Mouse (Mus musculus) adrenal gland, adult 2 months (tissue): Measurements from ENCODE around the gene Gm20388. TPM values are rescaled to one million over a fixed set of nuclear protein-coding genes. Genes with fewer than 3 reads are reported as not detected.

Experiments
- DNase-seq: peaks from one replicate; pipeline ENCODE4 v3.0.0; 2021
- polyA plus RNA-seq: library from polyadenylated mRNA; depleted of rRNA; stranded (reverse); fragments of >200 nt; gene quantifications from 2 replicates; pipeline ENCODE4 v1.2.3, GENCODE M21; 2012
- total RNA-seq, 2 experiments: library from RNA; stranded (reverse); gene quantifications; 2 replicates each; pipeline ENCODE4 v1.2.3; 2021

The Gm20388 gene
- total and polyA plus RNA-seq, 3 experiments: 5.9 to 50.1 (median 9.9) TPM

GRCm38 (mm10) chr8:122050620-122051019 lies 2140.0 kb downstream of the Gm20388 start:
- no peak for DNase-seq

DNA sequence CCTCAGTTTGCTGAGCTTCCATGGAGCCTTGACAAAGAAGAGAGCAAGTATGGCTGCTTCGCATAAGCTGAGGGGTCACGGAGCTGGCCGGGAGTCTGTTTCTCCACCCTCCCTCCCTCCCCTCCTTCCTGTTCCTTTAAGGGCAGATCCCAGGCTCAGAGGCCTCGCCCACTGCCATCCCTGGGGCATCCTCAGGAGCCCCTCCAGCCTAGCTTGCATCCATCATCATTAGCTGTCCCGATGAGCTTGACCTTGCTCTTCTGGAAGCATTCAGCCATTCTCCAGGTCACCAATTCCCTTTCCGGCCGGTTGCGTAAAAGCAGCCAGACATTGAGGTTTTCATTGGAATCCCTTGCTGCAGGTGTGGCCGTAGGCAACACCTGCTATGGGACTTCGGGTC lies 2144.7 kb downstream of the Gm20388 start:
- DNase-seq: no peak

DNA sequence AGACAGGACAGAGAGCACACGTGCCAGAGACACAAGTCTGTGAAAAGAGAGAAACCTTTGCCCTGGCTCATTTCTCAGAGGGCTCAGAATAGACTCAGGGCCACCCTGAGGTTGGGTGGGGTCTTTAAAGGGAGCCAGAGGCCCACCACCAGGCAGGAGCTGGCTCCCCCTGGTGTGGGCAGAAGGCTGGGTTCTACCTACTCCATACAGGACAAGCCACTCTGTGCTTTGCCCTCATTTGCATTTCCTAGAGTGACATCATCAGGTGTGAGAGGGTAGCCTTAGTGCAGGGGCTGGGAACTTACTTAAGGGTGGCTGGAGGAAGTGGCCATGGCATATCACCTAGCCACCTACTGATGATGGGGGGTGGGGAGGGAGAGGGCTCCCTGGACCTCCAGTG lies 2145.5 kb downstream of the Gm20388 start:
- DNase-seq: no peak

GRCm38 (mm10) chr8:122056882-122057281 lies 2146.2 kb downstream of the Gm20388 start:
- DNase-seq: no peak

DNA sequence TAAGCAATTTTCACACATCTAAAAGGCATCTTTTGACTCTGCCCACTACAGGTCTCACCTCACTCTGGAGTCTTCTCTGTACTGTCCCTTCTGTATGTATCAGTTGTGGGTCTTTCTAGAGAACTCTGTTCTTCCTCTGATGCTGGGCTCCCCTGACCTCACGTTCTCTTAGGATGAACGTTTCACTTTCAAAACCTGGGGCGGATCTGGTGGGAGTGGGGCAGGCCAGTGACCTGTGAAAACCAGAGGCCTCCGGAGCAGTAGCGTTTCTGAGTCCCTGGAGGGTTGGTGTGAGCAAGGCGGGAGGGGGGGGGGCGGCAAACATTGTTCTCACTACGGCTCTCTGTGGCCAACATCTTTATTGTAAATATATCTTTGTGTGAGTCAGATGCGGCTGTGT lies 2147.9 kb downstream of the Gm20388 start:
- no peak for DNase-seq

- DNase-seq: no peak
Measured at GRCm38 (mm10) chr8:122058951-122059350, 2148.3 kb downstream of the Gm20388 start.

GRCm38 (mm10) chr8:122062508-122063223 lies 2152.0 kb downstream of the Gm20388 start:
- DNase-seq: no peak

- no peak for DNase-seq
Measured at GRCm38 (mm10) chr8:122064353-122064752, 2153.7 kb downstream of the Gm20388 start.

- DNase-seq: peak; percentile 25
Measured at GRCm38 (mm10) chr8:122067783-122068505, 2157.3 kb downstream of the Gm20388 start.

GRCm38 (mm10) chr8:122068609-122069008 lies 2158.0 kb downstream of the Gm20388 start:
- no peak for DNase-seq

DNA sequence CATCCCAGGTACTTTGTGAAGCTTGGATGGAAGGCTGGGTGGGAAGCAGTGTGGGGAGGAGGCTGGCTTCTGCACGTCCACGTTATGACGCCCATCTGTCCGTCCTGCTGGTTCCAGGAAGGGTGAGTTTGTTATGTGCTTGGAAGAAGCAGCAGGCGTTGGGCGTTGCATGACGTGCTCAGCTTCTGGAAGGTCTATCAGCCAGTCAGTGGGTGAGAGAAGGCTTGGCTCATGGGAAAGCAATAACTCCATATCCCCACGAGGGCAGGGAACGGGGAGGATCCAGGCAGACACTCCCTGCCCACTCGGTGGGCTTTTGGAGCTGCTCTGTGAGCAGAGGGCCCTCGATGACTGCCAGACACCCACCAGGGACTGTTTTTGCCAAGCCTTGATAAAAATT lies 2158.6 kb downstream of the Gm20388 start:
- no peak for DNase-seq

GRCm38 (mm10) chr8:122071193-122071592 lies 2160.6 kb downstream of the Gm20388 start:
- DNase-seq: no peak

- no peak for DNase-seq
Measured at GRCm38 (mm10) chr8:122073964-122074363, 2163.3 kb downstream of the Gm20388 start.

GRCm38 (mm10) chr8:122074442-122074841 lies 2163.8 kb downstream of the Gm20388 start:
- DNase-seq: no peak

DNA sequence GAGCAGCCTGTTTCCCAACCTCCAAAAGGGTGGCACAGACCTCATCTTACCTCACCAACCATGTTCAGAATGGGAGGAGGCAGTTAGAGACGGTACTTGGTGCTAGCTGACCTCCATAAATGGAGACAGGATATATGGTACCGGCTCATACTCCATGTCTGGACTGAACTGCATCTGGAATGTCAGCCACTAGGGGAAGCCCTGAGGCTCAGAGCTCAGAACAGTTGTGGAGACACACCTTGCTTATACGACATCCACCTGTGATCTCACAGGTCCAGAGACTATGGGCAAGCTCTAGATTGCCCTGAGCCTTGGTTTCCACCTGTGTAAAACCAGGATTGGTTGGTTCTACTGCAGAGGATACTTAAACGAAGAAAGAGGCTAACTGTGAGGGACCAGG lies 2164.3 kb downstream of the Gm20388 start:
- DNase-seq: no peak

DNA sequence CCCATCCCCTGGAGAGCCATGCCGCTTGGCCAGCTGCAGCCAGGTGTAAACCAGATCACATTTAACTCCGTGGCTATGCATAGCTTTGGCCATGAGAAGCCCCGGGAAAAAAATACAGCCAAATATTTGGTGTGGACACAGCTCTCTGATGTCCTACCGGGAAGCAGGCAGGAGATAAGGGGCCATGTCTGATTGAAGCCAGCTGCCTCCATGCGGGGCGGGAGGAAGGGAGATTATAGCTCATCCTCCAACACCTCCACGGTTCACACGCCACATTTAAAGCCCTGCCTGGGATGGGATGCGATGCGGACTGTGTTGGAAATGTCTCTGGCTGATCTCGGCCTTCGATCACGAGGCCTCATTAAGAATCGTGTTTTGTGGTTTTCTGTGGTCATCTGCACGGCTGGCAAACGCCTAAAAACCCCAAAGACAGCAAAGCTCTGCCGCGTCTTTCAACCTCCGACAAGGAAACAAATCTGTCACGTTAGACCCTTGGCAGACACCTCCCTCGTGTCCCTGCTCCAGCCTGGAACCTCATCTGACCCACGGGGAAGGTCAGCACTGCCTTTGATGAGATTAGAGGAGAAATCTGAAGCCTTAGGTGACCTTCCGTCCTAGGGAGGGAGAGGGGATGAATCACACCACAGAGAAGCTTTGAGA lies 2165.7 kb downstream of the Gm20388 start:
- peak; percentile 48 for DNase-seq

DNA sequence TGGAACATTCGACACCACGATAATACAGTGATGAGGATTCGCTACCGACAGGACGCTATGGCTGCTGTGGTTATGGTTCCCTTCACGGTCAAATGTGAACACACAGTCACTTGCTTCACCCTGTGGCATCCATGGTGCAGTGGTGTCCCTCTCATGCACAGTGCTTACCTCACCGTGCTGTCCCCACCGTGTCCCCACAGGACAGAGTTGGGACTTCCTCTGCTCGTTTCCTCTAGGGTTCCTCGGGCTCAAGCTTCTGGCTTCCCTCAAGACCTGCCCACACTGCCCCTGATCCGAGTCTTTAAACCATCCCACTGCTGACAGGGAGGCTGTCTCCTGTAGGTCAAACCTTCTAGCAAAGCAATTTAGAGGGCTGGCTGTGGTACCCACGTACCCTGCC lies 2167.7 kb downstream of the Gm20388 start:
- DNase-seq: no peak

GRCm38 (mm10) chr8:122079093-122079492 lies 2168.5 kb downstream of the Gm20388 start:
- DNase-seq: no peak

DNA sequence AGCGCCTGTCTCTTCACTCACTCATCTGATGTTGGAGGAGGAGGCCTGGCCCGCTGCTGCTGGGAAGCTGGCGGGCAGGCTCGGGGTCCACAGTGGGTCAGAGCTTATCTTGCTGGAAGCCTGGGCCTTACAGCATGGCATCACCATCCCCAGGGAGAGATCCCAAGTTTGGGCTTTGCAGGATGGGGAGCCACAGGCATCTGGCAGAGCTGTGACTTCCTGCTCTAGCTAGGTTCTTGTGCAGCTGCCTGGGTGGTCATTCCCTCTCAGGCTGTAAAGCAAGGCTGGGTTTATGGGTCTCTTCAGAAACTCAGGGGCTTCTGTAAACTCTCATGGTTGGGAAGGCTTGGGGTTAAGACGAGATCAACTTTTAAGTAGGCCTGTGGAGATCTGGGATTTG lies 2169.7 kb downstream of the Gm20388 start:
- no peak for DNase-seq

DNA sequence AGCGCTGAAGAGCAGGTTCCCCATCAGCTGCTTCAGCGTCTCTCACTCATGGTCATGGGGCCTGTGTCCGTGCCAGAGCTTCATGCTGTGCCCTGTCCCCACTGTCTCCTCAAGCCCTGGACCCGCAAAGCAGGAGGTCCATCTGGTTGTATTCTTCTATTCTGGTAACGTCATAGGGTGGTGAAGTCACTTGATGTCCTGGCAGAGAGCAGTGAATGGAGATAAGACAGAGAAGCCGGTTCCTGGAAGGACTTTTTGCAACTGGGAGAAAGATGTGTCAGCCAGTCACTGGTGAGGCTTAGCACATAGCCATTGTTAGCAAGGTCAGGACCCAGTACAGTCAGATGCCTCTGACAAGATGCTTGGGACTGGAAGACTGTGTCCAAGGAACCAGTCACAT lies 2172.8 kb downstream of the Gm20388 start:
- DNase-seq: no peak

GRCm38 (mm10) chr8:122084145-122084544 lies 2173.5 kb downstream of the Gm20388 start:
- no peak for DNase-seq

DNA sequence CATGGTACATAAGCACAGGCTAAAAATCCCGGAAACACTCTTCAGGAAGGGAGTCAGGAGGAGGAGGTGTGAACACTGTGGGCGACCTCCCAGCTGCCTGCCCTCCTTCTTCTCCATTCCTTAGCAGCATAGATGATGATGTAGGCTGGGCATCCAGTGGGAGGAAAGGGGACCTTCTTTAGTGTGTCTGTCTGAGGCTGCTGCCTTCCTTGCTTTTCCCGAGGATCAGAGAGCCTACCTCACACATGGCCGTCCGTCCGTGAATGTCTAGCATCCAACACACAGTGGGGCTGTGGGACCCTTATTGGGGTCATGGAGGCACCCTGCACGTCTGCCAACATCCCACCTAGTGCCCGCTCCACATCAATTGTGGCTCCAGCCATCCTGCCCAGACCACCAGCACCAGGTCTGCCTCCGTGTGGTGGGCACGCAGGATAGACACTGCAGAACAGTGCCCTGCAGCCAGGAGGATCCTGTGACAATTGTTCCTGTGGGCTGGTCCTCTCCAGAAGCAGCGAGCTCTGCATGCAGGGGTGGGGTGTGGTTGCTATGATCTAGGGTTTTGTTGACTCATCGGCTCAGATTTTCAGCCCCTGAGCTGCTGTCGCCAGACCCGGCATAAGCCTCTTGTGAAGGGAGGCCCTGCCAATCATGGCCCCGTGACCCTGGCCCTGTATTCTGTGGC lies 2174.2 kb downstream of the Gm20388 start:
- DNase-seq: no peak

DNA sequence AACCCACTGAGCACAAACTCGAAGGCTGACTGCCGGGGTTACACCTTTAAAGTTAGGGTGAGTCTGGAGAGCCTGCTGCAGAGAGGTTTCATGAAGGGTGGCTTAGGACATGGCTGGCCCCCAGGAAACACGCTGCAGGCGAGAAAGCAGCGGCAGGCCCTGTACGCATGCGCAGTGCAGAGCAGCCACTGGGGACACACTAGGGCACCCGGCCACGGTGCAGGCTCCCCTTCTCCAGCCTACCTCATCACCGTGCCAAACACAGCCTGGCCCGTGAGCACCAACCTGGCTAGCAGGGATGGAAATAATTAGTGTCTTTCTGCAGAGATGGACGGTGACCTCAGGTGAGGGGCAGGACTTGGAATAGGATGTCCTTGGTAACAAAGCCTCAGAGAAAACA lies 2175.4 kb downstream of the Gm20388 start:
- no peak for DNase-seq
